Mouse (Mus musculus) midbrain, postnatal 0 days (tissue): ENCODE results near the gene Rnf213. TPM values are rescaled to one million over a fixed set of nuclear protein-coding genes. Genes with fewer than 3 reads are reported as not detected.
A peak's percentile ranks its signal among the peaks of the same experiment; 100 is the strongest.

ENCODE experiments used
- ATAC-seq: fragments of 200-750 bp; cut with Nextera tagmentation; 2 replicates; pipeline ENCODE4 v1.8.0; 2017; ENCODE audit warnings: moderate number of reproducible peaks, mild to moderate bottlenecking, moderate TSS enrichment, moderate library complexity; ENCODE audit not compliant: low FRiP score
- DNase-seq: peaks from one replicate; pipeline ENCODE4 v3.0.0-alpha.2; 2015; ENCODE audit warnings: low spot score
- H3K27ac ChIP-seq: fragments of 300-500 bp; sonication (generic); 2 replicates; pipeline ENCODE4 v1.5.1; 2014; ENCODE audit warnings: low read depth, mild to moderate bottlenecking, low read length, mixed read lengths
- H3K27me3 ChIP-seq: fragments of 300-500 bp; sonication (generic); 2 replicates; pipeline ENCODE4 v1.6.1; 2014; ENCODE audit warnings: low read length, control low read depth, mixed read lengths; ENCODE audit not compliant: insufficient read depth
- H3K36me3 ChIP-seq: fragments of 300-500 bp; sonication (generic); 2 replicates; pipeline ENCODE4 v1.6.1; 2014; ENCODE audit warnings: low read length, control low read depth, mixed read lengths; ENCODE audit not compliant: insufficient read depth
- H3K4me1 ChIP-seq: fragments of 300-500 bp; sonication (generic); 2 replicates; pipeline ENCODE4 v1.6.1; 2014; ENCODE audit warnings: mild to moderate bottlenecking, control low read depth, antibody characterized with exemption, low read length, mixed read lengths; ENCODE audit not compliant: insufficient read depth
- H3K4me2 ChIP-seq: fragments of 300-500 bp; sonication (generic); 2 replicates; pipeline ENCODE4 v1.6.1; 2014; ENCODE audit warnings: low read depth, mild to moderate bottlenecking, low read length, mixed read lengths; ENCODE audit not compliant: poor library complexity, severe bottlenecking
- H3K4me3 ChIP-seq: fragments of 300-500 bp; sonication (generic); 2 replicates; pipeline ENCODE4 v1.5.1; 2014; ENCODE audit warnings: low read depth, mild to moderate bottlenecking, low read length, moderate library complexity
- H3K9ac ChIP-seq: fragments of 300-500 bp; sonication (generic); replicated peaks from 2 replicates; pipeline ENCODE4 v1.6.1; 2014; ENCODE audit warnings: mild to moderate bottlenecking, low read length, moderate library complexity, mixed read lengths; ENCODE audit not compliant: poor library complexity, severe bottlenecking
- H3K9me3 ChIP-seq: fragments of 300-500 bp; sonication (generic); 2 replicates; pipeline ENCODE4 v1.6.1; 2016; ENCODE audit warnings: low read length, control low read depth
- CTCF ChIP-seq: IDR thresholded peaks from 2 replicates; pipeline ENCODE4 v1.5.1; 2016; ENCODE audit warnings: antibody characterized with exemption, mild to moderate bottlenecking
- WGBS: fragments of 180-500 bp; shearing (Covaris S2); extraction: QIAGEN DNeasy Blood & Tissue Kit; methylation state at CpG from one replicate; pipeline ENCODE4 v1.1.7; 2014; 5-methylcytosine and 5-hydroxymethylcytosine counted together
- polyA plus RNA-seq: library from polyadenylated mRNA; unstranded; fragments of >200 nt; fragmentation: Nextera tagmentation; extraction: Ambion mirVana; gene quantifications from 2 replicates; pipeline ENCODE4 v1.2.1, GENCODE M21; 2015
- total RNA-seq: library from RNA; depleted of rRNA; stranded (reverse); fragments of >200 nt; gene quantifications from 2 replicates; pipeline ENCODE4 v1.2.3, GENCODE M21; 2014

The Rnf213 gene
- total and polyA plus RNA-seq, 2 experiments from 2014 or later = 0.74 to 6.9 TPM

- H3K4me3 ChIP-seq = no peak overlapping the region
- no peak for DNase-seq
- no peaks in the 10 kb centered on the region for H3K9me3 ChIP-seq
- peaks cover 12% of the 10 kb centered on the region for H3K4me1 ChIP-seq
- H3K9ac ChIP-seq = no peak overlapping the region
- TF ChIP-seq CTCF = no peak
- ATAC-seq = no peak
- peaks cover 6% of the 10 kb centered on the region; the same call in 1 of the 2 replicates for H3K36me3 ChIP-seq
- no peak overlapping the region for H3K4me2 ChIP-seq
- no peak overlapping the region for H3K27ac ChIP-seq
- H3K27me3 ChIP-seq = no peaks in the 10 kb centered on the region
- 53% methylated on average over 9 of the region's 9 CpGs for WGBS
Measured at GRCm38 (mm10) chr11:119513038-119513659, 120.2 kb downstream of the Rnf213 start.

- Histone ChIP-seq H3K27me3 (no peaks in the 10 kb centered on the region), H3K27ac (no peak overlapping the region), H3K4me3 (no peak overlapping the region), H3K4me2 (0 out of 2 replicates have a peak overlapping the region, but pooled peaks have one; percentile 22), H3K9ac (no peak overlapping the region), H3K9me3 (no peaks in the 10 kb centered on the region), H3K36me3 (no peaks in the 10 kb centered on the region), H3K4me1 (peaks cover 12% of the 10 kb centered on the region)
- 36% methylated on average over 16 of the region's 16 CpGs for WGBS
- no peak for TF ChIP-seq CTCF
- peak; percentile 38 for DNase-seq
- no peak for ATAC-seq
Measured at GRCm38 (mm10) chr11:119514108-119514860, 121.4 kb downstream of the Rnf213 start.

GRCm38 (mm10) chr11:119514967-119515636, 122.2 kb downstream of the Rnf213 start:
- H3K36me3 ChIP-seq = no peaks in the 10 kb centered on the region
- peak; percentile 56 for TF ChIP-seq CTCF
- ATAC-seq (peak; percentile 45; the same call in 1 of the 2 replicates), DNase-seq (peak; percentile 91)
- no peaks in the 10 kb centered on the region for H3K9me3 ChIP-seq
- peak overlapping the region; percentile 22 for H3K4me2 ChIP-seq
- no peaks in the 10 kb centered on the region for H3K27me3 ChIP-seq
- no peak overlapping the region for H3K9ac ChIP-seq
- H3K27ac ChIP-seq = no peak overlapping the region
- peaks cover 12% of the 10 kb centered on the region for H3K4me1 ChIP-seq
- WGBS = 6% methylated on average over 21 of the region's 21 CpGs
- no peak overlapping the region for H3K4me3 ChIP-seq

GRCm38 (mm10) chr11:119515823-119516676, 123.2 kb downstream of the Rnf213 start:
- TF ChIP-seq CTCF = no peak
- Histone ChIP-seq H3K9me3 (no peaks in the 10 kb centered on the region), H3K27ac (no peak overlapping the region), H3K36me3 (no peaks in the 10 kb centered on the region), H3K4me2 (no peak overlapping the region), H3K9ac (no peak overlapping the region), H3K27me3 (no peaks in the 10 kb centered on the region), H3K4me3 (no peak overlapping the region), H3K4me1 (peaks cover 12% of the 10 kb centered on the region)
- no peak for DNase-seq
- no peak for ATAC-seq
- 68% methylated on average over 16 of the region's 16 CpGs for WGBS

- Histone ChIP-seq H3K9ac (no peak overlapping the region), H3K9me3 (no peaks in the 10 kb centered on the region), H3K4me2 (no peak overlapping the region), H3K27me3 (no peaks in the 10 kb centered on the region), H3K4me1 (peaks cover 12% of the 10 kb centered on the region), H3K4me3 (no peak overlapping the region), H3K36me3 (no peaks in the 10 kb centered on the region), H3K27ac (no peak overlapping the region)
- WGBS = 70% methylated on average over 12 of the region's 12 CpGs
- peak; percentile 60 for DNase-seq
- peak; percentile 49 for TF ChIP-seq CTCF
- no peak for ATAC-seq
Measured at GRCm38 (mm10) chr11:119516677-119517361, 123.9 kb downstream of the Rnf213 start.
